Mouse (Mus musculus) ES-Bruce4 (cell line): ENCODE data around the gene Ankrd6.

Experiments
- CTCF ChIP-seq: IDR thresholded peaks from one replicate; pipeline ENCODE4 v1.8.1; 2011; ENCODE audit warnings: low read depth, low read length
- EP300 ChIP-seq: IDR thresholded peaks from 2 replicates; pipeline ENCODE4 v1.6.1; 2011; ENCODE audit warnings: low read depth, low read length; ENCODE audit not compliant: insufficient read depth
- POLR2A ChIP-seq: IDR thresholded peaks from one replicate; pipeline ENCODE4 v1.8.1; 2011; ENCODE audit warnings: low read length; ENCODE audit not compliant: insufficient read depth

- TF ChIP-seq POLR2A (no peak), CTCF (no peak), EP300 (no peak)
Observed at GRCm38 (mm10) chr4:32817478-32817877, 133.2 kb downstream of the Ankrd6 start.
